Mouse (Mus musculus): Measurements from ENCODE around the gene Gm42417. TPM values are rescaled to one million over a fixed set of nuclear protein-coding genes. Genes with fewer than 3 reads are reported as not detected.

The Gm42417 gene
- total and polyA plus RNA-seq, 2 experiments: not detected

- WGBS: 88% methylated on average over 6 of the region's 6 CpGs
- Histone ChIP-seq H3K4me1 (ENCODE audit: control insufficient read depth, insufficient read depth, low read length) (peaks cover 15% of the 10 kb centered on the region), H3K27me3 (ENCODE audit: control insufficient read depth, insufficient read depth, low read length) (no peaks in the 10 kb centered on the region), H3K4me3 (ENCODE audit: insufficient read depth, low read depth, low read length) (no peak overlapping the region), H3K36me3 (ENCODE audit: control insufficient read depth, insufficient read depth, low read length) (no peaks in the 10 kb centered on the region), H3K27ac (replicated peaks; ENCODE audit: insufficient read depth, low read depth, low read length) (no peak overlapping the region), H3K9ac (ENCODE audit: low read depth, low read length) (no peak overlapping the region), H3K79me2 (ENCODE audit: control insufficient read depth, insufficient read depth, low read length) (no peaks in the 10 kb centered on the region)
- no peak for DNase-seq (ENCODE audit: extremely low read depth, low read depth, low spot score)
- no peak for TF ChIP-seq CTCF (IDR thresholded peaks at IDR 0.05; ENCODE audit: low read depth, low read length)
- no peak for TF ChIP-seq POLR2A (IDR thresholded peaks at IDR 0.05; ENCODE audit: extremely low read depth, insufficient read depth, low read length)
Measured at GRCm38 (mm10) chr1:36533546-36533945, 5.7 kb downstream of the Gm42417 start.

GRCm38 (mm10) chr1:36531461-36531860 is 7.8 kb downstream of the Gm42417 start:
- H3K4me3 ChIP-seq (ENCODE audit: insufficient read depth, low read depth, low read length): no peak overlapping the region
- DNase-seq (ENCODE audit: extremely low read depth, low read depth, low spot score): no peak
- WGBS: 94% methylated on average over 12 of the region's 12 CpGs
- TF ChIP-seq POLR2A (IDR thresholded peaks at IDR 0.05; ENCODE audit: extremely low read depth, insufficient read depth, low read length): no peak
- TF ChIP-seq CTCF (IDR thresholded peaks at IDR 0.05; ENCODE audit: low read depth, low read length): no peak
- H3K79me2 ChIP-seq (ENCODE audit: control insufficient read depth, insufficient read depth, low read length): no peaks in the 10 kb centered on the region
- H3K4me1 ChIP-seq (ENCODE audit: control insufficient read depth, insufficient read depth, low read length): peaks cover 19% of the 10 kb centered on the region
- H3K27me3 ChIP-seq (ENCODE audit: control insufficient read depth, insufficient read depth, low read length): no peaks in the 10 kb centered on the region
- H3K27ac ChIP-seq (replicated peaks; ENCODE audit: insufficient read depth, low read depth, low read length): no peak overlapping the region
- no peak overlapping the region for H3K9ac ChIP-seq (ENCODE audit: low read depth, low read length)
- no peaks in the 10 kb centered on the region for H3K36me3 ChIP-seq (ENCODE audit: control insufficient read depth, insufficient read depth, low read length)

GRCm38 (mm10) chr1:36530962-36531361 is 8.3 kb downstream of the Gm42417 start:
- Histone ChIP-seq H3K27ac (replicated peaks; ENCODE audit: insufficient read depth, low read depth, low read length) (no peak overlapping the region), H3K4me1 (ENCODE audit: control insufficient read depth, insufficient read depth, low read length) (peaks cover 15% of the 10 kb centered on the region), H3K79me2 (ENCODE audit: control insufficient read depth, insufficient read depth, low read length) (no peaks in the 10 kb centered on the region)

GRCm38 (mm10) chr1:36530485-36530884 is 8.7 kb downstream of the Gm42417 start:
- Histone ChIP-seq H3K9ac (ENCODE audit: low read depth, low read length) (no peak overlapping the region), H3K79me2 (ENCODE audit: control insufficient read depth, insufficient read depth, low read length) (no peaks in the 10 kb centered on the region), H3K4me3 (ENCODE audit: insufficient read depth, low read depth, low read length) (no peak overlapping the region), H3K4me1 (ENCODE audit: control insufficient read depth, insufficient read depth, low read length) (peaks cover 12% of the 10 kb centered on the region), H3K27ac (replicated peaks; ENCODE audit: insufficient read depth, low read depth, low read length) (no peak overlapping the region), H3K27me3 (ENCODE audit: control insufficient read depth, insufficient read depth, low read length) (no peaks in the 10 kb centered on the region), H3K36me3 (ENCODE audit: control insufficient read depth, insufficient read depth, low read length) (no peaks in the 10 kb centered on the region)
- DNase-seq (ENCODE audit: extremely low read depth, low read depth, low spot score): no peak
- WGBS: 84% methylated on average over 8 of the region's 8 CpGs
- TF ChIP-seq CTCF (IDR thresholded peaks at IDR 0.05; ENCODE audit: low read depth, low read length) (no peak), POLR2A (IDR thresholded peaks at IDR 0.05; ENCODE audit: extremely low read depth, insufficient read depth, low read length) (no peak)

More at GRCm38 (mm10) chr1:36530962-36531361, 8.3 kb downstream of the Gm42417 start:
- H3K9ac ChIP-seq (ENCODE audit: low read depth, low read length): no peak overlapping the region
- DNase-seq (ENCODE audit: extremely low read depth, low read depth, low spot score): no peak
- 94% methylated on average over 7 of the region's 7 CpGs for WGBS
- H3K27me3 ChIP-seq (ENCODE audit: control insufficient read depth, insufficient read depth, low read length): no peaks in the 10 kb centered on the region
- no peaks in the 10 kb centered on the region for H3K36me3 ChIP-seq (ENCODE audit: control insufficient read depth, insufficient read depth, low read length)
- no peak overlapping the region for H3K4me3 ChIP-seq (ENCODE audit: insufficient read depth, low read depth, low read length)
- TF ChIP-seq CTCF (IDR thresholded peaks at IDR 0.05; ENCODE audit: low read depth, low read length) (no peak), POLR2A (IDR thresholded peaks at IDR 0.05; ENCODE audit: extremely low read depth, insufficient read depth, low read length) (no peak)

GRCm38 (mm10) chr1:36529875-36530274 is 9.4 kb downstream of the Gm42417 start:
- DNase-seq (ENCODE audit: extremely low read depth, low read depth, low spot score): no peak
- WGBS: 96% methylated on average over 4 of the region's 4 CpGs
- Histone ChIP-seq H3K27me3 (ENCODE audit: control insufficient read depth, insufficient read depth, low read length) (no peaks in the 10 kb centered on the region), H3K79me2 (ENCODE audit: control insufficient read depth, insufficient read depth, low read length) (no peaks in the 10 kb centered on the region), H3K4me3 (ENCODE audit: insufficient read depth, low read depth, low read length) (no peak overlapping the region), H3K9ac (ENCODE audit: low read depth, low read length) (no peak overlapping the region), H3K27ac (replicated peaks; ENCODE audit: insufficient read depth, low read depth, low read length) (no peak overlapping the region), H3K4me1 (ENCODE audit: control insufficient read depth, insufficient read depth, low read length) (peaks cover 11% of the 10 kb centered on the region), H3K36me3 (ENCODE audit: control insufficient read depth, insufficient read depth, low read length) (no peaks in the 10 kb centered on the region)
- TF ChIP-seq CTCF (IDR thresholded peaks at IDR 0.05; ENCODE audit: low read depth, low read length): no peak
- TF ChIP-seq POLR2A (IDR thresholded peaks at IDR 0.05; ENCODE audit: extremely low read depth, insufficient read depth, low read length): no peak

- WGBS: 93% methylated on average over 4 of the region's 4 CpGs
- no peak for DNase-seq (ENCODE audit: extremely low read depth, low read depth, low spot score)
- Histone ChIP-seq H3K27me3 (ENCODE audit: control insufficient read depth, insufficient read depth, low read length) (no peaks in the 10 kb centered on the region), H3K4me1 (ENCODE audit: control insufficient read depth, insufficient read depth, low read length) (peaks cover 11% of the 10 kb centered on the region), H3K79me2 (ENCODE audit: control insufficient read depth, insufficient read depth, low read length) (no peaks in the 10 kb centered on the region), H3K4me3 (ENCODE audit: insufficient read depth, low read depth, low read length) (no peak overlapping the region), H3K9ac (ENCODE audit: low read depth, low read length) (no peak overlapping the region), H3K36me3 (ENCODE audit: control insufficient read depth, insufficient read depth, low read length) (no peaks in the 10 kb centered on the region), H3K27ac (replicated peaks; ENCODE audit: insufficient read depth, low read depth, low read length) (no peak overlapping the region)
- no peak for TF ChIP-seq CTCF (IDR thresholded peaks at IDR 0.05; ENCODE audit: low read depth, low read length)
Measured at GRCm38 (mm10) chr1:36529274-36529673, 10.0 kb downstream of the Gm42417 start.

Data from liver, adult 2 months (tissue).